Mouse (Mus musculus) intestine, embryonic 14.5 days (tissue): Measurements from ENCODE around the gene Trpv3. TPM values are rescaled to one million over a fixed set of nuclear protein-coding genes. Genes with fewer than 3 reads are reported as not detected.
"Not testable (repeated sequence)": the region's sequence is repeated elsewhere in the genome, so short reads cannot be mapped to it uniquely, and the experiment has no call there.

Experiments used
- ATAC-seq: fragments of 200-750 bp; cut with Nextera tagmentation; replicated peaks from 2 replicates; pipeline ENCODE4 v1.8.0; 2017; ENCODE audit warnings: low read depth, moderate number of reproducible peaks, moderate TSS enrichment, moderate library complexity; ENCODE audit not compliant: low FRiP score, low TSS enrichment
- DNase-seq: peaks from one replicate; pipeline ENCODE4 v3.0.0-alpha.2; 2018; ENCODE audit warnings: low spot score
- H3K27ac ChIP-seq: fragments of 300-500 bp; sonication (generic); 2 replicates; pipeline ENCODE4 v1.5.1; 2014; ENCODE audit warnings: low read depth, mild to moderate bottlenecking, control low read depth
- H3K27me3 ChIP-seq: fragments of 300-500 bp; sonication (generic); replicated peaks from 2 replicates; pipeline ENCODE4 v1.6.1; 2014; ENCODE audit warnings: low read length, control low read depth; ENCODE audit not compliant: control insufficient read depth, insufficient read depth
- H3K36me3 ChIP-seq: fragments of 300-500 bp; sonication (generic); 2 replicates; pipeline ENCODE4 v1.6.1; 2014; ENCODE audit warnings: low read length, control low read depth; ENCODE audit not compliant: control insufficient read depth, insufficient read depth
- H3K4me1 ChIP-seq: fragments of 300-500 bp; sonication (generic); replicated peaks from 2 replicates; pipeline ENCODE4 v1.6.1; 2014; ENCODE audit warnings: low read length, control low read depth, mixed read lengths; ENCODE audit not compliant: control insufficient read depth, insufficient read depth
- H3K4me2 ChIP-seq: fragments of 300-500 bp; sonication (generic); 2 replicates; pipeline ENCODE4 v1.6.1; 2014; ENCODE audit warnings: low read length
- H3K4me3 ChIP-seq: fragments of 300-500 bp; sonication (generic); 2 replicates; pipeline ENCODE4 v1.5.1; 2014; ENCODE audit warnings: low read depth, low read length, control low read depth, mixed read lengths
- H3K9ac ChIP-seq: fragments of 300-500 bp; sonication (generic); 2 replicates; pipeline ENCODE4 v1.6.1; 2014; ENCODE audit warnings: mild to moderate bottlenecking, low read length
- H3K9me3 ChIP-seq: fragments of 300-500 bp; sonication (generic); 2 replicates; pipeline ENCODE4 v1.6.1; 2016; ENCODE audit warnings: low read length, control low read depth; ENCODE audit not compliant: control insufficient read depth
- WGBS: fragments of 180-500 bp; shearing (Covaris S2); extraction: QIAGEN DNeasy Blood & Tissue Kit; methylation state at CpG from one replicate; pipeline ENCODE4 v1.1.7; 2014; 5-methylcytosine and 5-hydroxymethylcytosine counted together
- polyA plus RNA-seq: library from polyadenylated mRNA; unstranded; fragments of >200 nt; fragmentation: Nextera tagmentation; extraction: Ambion mirVana; gene quantifications from 2 replicates; pipeline ENCODE4 v1.2.1, GENCODE M21; 2014

Trpv3 gene
- polyA plus RNA-seq, 1 experiment from 2014 or later: 0.15 TPM

- H3K4me3 ChIP-seq, H3K36me3 ChIP-seq, H3K9ac ChIP-seq, ATAC-seq, H3K4me2 ChIP-seq, H3K4me1 ChIP-seq, H3K27me3 ChIP-seq, H3K9me3 ChIP-seq, H3K27ac ChIP-seq, DNase-seq: not testable (repeated sequence)
- 78% methylated on average over 2 of the region's 2 CpGs for WGBS
Measured at GRCm38 (mm10) chr11:73318581-73318980, 51.4 kb downstream of the Trpv3 start.

GRCm38 (mm10) chr11:73321064-73321463, 53.9 kb downstream of the Trpv3 start:
- not testable (repeated sequence) for DNase-seq, H3K4me3 ChIP-seq, H3K36me3 ChIP-seq, H3K4me1 ChIP-seq, H3K27ac ChIP-seq, H3K4me2 ChIP-seq, H3K27me3 ChIP-seq, H3K9me3 ChIP-seq, ATAC-seq, H3K9ac ChIP-seq
- 89% methylated on average over 13 of the region's 13 CpGs for WGBS

GRCm38 (mm10) chr11:73323906-73324830, 57.0 kb downstream of the Trpv3 start:
- WGBS: 63% methylated on average over 9 of the region's 9 CpGs
- H3K4me1 ChIP-seq: 0 out of 2 replicates have a peak, but pooled peaks cover 2% of the 10 kb centered on the region
- no peak overlapping the region for H3K27ac ChIP-seq
- H3K4me3 ChIP-seq: no peak overlapping the region
- no peak for DNase-seq
- H3K4me2 ChIP-seq: no peak overlapping the region
- H3K9me3 ChIP-seq: no peaks in the 10 kb centered on the region
- no peaks in the 10 kb centered on the region for H3K36me3 ChIP-seq
- ATAC-seq: no peak
- H3K27me3 ChIP-seq: no peaks in the 10 kb centered on the region
- no peak overlapping the region for H3K9ac ChIP-seq

- no peaks in the 10 kb centered on the region for H3K36me3 ChIP-seq
- H3K27ac ChIP-seq: no peak overlapping the region
- H3K9ac ChIP-seq: no peak overlapping the region
- peak overlapping the region; percentile 32 for H3K4me2 ChIP-seq
- no peaks in the 10 kb centered on the region for H3K9me3 ChIP-seq
- H3K4me1 ChIP-seq: 0 out of 2 replicates have a peak, but pooled peaks cover 2% of the 10 kb centered on the region
- no peaks in the 10 kb centered on the region for H3K27me3 ChIP-seq
- DNase-seq (no peak), ATAC-seq (no peak)
- H3K4me3 ChIP-seq: no peak overlapping the region
- 29% methylated on average over 12 of the region's 12 CpGs for WGBS
Measured at GRCm38 (mm10) chr11:73326485-73326886, 59.3 kb downstream of the Trpv3 start.

GRCm38 (mm10) chr11:73327361-73327760, 60.2 kb downstream of the Trpv3 start:
- H3K9me3 ChIP-seq: no peaks in the 10 kb centered on the region
- 59% methylated on average over 4 of the region's 4 CpGs for WGBS
- H3K4me3 ChIP-seq: no peak overlapping the region
- H3K4me1 ChIP-seq: 0 out of 2 replicates have a peak, but pooled peaks cover 2% of the 10 kb centered on the region
- ATAC-seq (0 out of 2 replicates have a peak, but pooled peaks have one; percentile 23), DNase-seq (peak; percentile 52)
- no peaks in the 10 kb centered on the region for H3K36me3 ChIP-seq
- no peak overlapping the region for H3K27ac ChIP-seq
- no peak overlapping the region for H3K4me2 ChIP-seq
- no peak overlapping the region for H3K9ac ChIP-seq
- H3K27me3 ChIP-seq: no peaks in the 10 kb centered on the region

GRCm38 (mm10) chr11:73329442-73329841, 62.3 kb downstream of the Trpv3 start, which contains the start of the genes Aspa, Gm49340 and Spata22:
Gene Aspa (minus strand): TSS chr11:73329596.
Gene Gm49340 (plus strand): TSS chr11:73329741.
Gene Spata22 (plus strand): TSS chr11:73329741.
- ATAC-seq: no peak
- no peaks in the 10 kb centered on the region for H3K36me3 ChIP-seq
- no peaks in the 10 kb centered on the region for H3K9me3 ChIP-seq
- H3K27me3 ChIP-seq: no peaks in the 10 kb centered on the region
- no peak within 1 kb of the TSS for H3K9ac ChIP-seq
- 0 out of 2 replicates have a peak, but pooled peaks cover 2% of the 10 kb centered on the region for H3K4me1 ChIP-seq
- no peak within 1 kb of the TSS for H3K4me3 ChIP-seq
- 79% methylated on average over 27 of the region's 27 CpGs for WGBS
- no peak within 1 kb of the TSS for H3K4me2 ChIP-seq
- no peak within 1 kb of the TSS for H3K27ac ChIP-seq
- DNase-seq: no peak

- no peaks in the 10 kb centered on the region for H3K27me3 ChIP-seq
- DNase-seq: no peak
- 79% methylated on average over 2 of the region's 2 CpGs for WGBS
Measured at GRCm38 (mm10) chr11:73333357-73333756, 66.2 kb downstream of the Trpv3 start.

GRCm38 (mm10) chr11:73336919-73337318, 69.7 kb downstream of the Trpv3 start:
- WGBS: 74% methylated on average over 4 of the region's 4 CpGs
- DNase-seq (no peak), ATAC-seq (no peak)
- H3K4me1 ChIP-seq: no peaks in the 10 kb centered on the region
- H3K27ac ChIP-seq: no peak overlapping the region
- H3K9me3 ChIP-seq: no peaks in the 10 kb centered on the region
- no peak overlapping the region for H3K4me3 ChIP-seq
- no peaks in the 10 kb centered on the region for H3K36me3 ChIP-seq
- no peak overlapping the region for H3K4me2 ChIP-seq
- H3K27me3 ChIP-seq: no peaks in the 10 kb centered on the region
- H3K9ac ChIP-seq: no peak overlapping the region

More at GRCm38 (mm10) chr11:73333357-73333756, 66.2 kb downstream of the Trpv3 start:
- H3K36me3 ChIP-seq: no peaks in the 10 kb centered on the region
- no peak overlapping the region for H3K4me3 ChIP-seq
- no peaks in the 10 kb centered on the region for H3K4me1 ChIP-seq
- no peak overlapping the region for H3K27ac ChIP-seq
- H3K4me2 ChIP-seq: no peak overlapping the region
- no peaks in the 10 kb centered on the region for H3K9me3 ChIP-seq
- H3K9ac ChIP-seq: no peak overlapping the region
- ATAC-seq: no peak
